Mouse (Mus musculus): ENCODE measurements around the gene Ntan1. TPM values are rescaled to one million over a fixed set of nuclear protein-coding genes. Genes with fewer than 3 reads are reported as not detected.

Gene Ntan1
- 8.8 and 14.0 TPM in 2 replicates for polyA plus RNA-seq (2012)

GRCm38 (mm10) chr16:13818560-13819393 lies at the start of gene Ntan1:
TSS of gene Ntan1 (plus strand) at chr16:13818845.
- TF ChIP-seq GATA1 (IDR thresholded peaks at IDR 0.05; ENCODE audit: low read length) = no peak

- no peak for TF ChIP-seq GATA1 (IDR thresholded peaks at IDR 0.05; ENCODE audit: low read length)
Observed at GRCm38 (mm10) chr16:13780353-13781036, 38.1 kb upstream of the Ntan1 start, which contains the start of gene Rrn3. TSS of gene Rrn3 (plus strand) at chr16:13780708.

DNA sequence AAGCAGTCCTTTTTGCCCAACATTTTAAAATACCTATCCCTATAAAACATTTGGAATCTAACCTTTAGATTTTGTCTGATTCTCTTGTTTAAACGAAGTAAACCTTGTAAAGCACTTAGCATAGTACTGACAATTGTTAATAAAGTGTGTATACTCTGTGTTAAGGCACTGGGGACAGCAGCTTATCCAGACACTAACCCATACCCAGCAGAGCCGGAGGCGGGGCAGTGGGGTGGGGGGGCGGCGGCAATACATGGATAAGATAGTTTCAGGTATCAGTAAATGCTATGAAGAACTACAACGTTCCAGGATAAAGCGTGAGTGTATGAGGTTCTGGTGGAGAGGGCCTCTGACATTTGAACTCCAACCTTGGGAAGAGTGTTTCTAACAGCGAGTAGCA lies 37.4 kb upstream of the Ntan1 start:
- no peak for TF ChIP-seq GATA1 (IDR thresholded peaks at IDR 0.05; ENCODE audit: low read length)

DNA sequence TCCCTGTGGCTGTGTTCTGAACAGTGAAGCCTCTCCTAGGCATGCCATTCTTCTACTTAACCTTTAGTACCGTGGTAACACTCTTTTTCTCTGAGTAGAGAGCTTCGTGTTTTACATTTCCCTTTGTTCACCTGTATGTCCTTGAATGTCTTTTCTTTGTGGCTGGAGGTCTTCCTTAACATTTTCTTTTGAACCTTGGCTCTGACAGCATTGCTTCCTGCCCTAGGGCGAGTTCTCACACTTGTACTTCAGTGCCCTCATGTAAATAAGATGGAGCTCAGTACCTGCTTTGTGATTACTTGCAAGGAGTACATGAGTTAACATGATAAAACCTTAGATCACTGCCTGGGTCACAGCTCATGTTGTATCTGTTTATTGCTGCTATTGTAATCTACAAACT lies 32.7 kb upstream of the Ntan1 start:
- no peak for TF ChIP-seq GATA1 (IDR thresholded peaks at IDR 0.05; ENCODE audit: low read length)

GRCm38 (mm10) chr16:13796746-13797175 lies 21.9 kb upstream of the Ntan1 start:
- TF ChIP-seq GATA1 (IDR thresholded peaks at IDR 0.05; ENCODE audit: low read length) = no peak

GRCm38 (mm10) chr16:13801231-13801630 lies 17.4 kb upstream of the Ntan1 start:
- no peak for TF ChIP-seq GATA1 (IDR thresholded peaks at IDR 0.05; ENCODE audit: low read length)

DNA sequence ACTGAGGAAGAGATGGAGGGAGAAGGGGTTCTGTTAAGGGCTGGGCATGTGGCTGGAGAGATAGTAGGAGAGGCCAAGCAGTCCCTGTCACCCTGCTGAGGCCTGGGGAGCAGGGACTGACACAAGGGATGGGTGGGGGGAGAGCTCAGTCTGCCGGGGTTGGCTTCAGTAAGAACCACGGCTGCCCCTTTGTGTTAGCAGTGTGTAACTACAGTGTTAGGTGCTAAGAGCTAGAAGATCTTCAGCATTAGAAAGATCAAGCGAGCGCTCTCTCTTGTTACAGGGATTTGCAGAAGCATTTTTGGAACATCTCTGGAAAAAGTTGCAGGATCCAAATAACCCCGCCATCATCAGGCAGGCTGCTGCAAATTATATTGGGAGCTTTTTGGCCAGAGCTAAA lies 14.0 kb upstream of the Ntan1 start:
- TF ChIP-seq GATA1 (IDR thresholded peaks at IDR 0.05; ENCODE audit: low read length) = no peak

GRCm38 (mm10) chr16:13807616-13808015 lies 11.0 kb upstream of the Ntan1 start:
- TF ChIP-seq GATA1 (IDR thresholded peaks at IDR 0.05; ENCODE audit: low read length) = no peak

- TF ChIP-seq GATA1 (IDR thresholded peaks at IDR 0.05; ENCODE audit: low read length) = no peak
Observed at GRCm38 (mm10) chr16:13808410-13808809, 10.2 kb upstream of the Ntan1 start.

GRCm38 (mm10) chr16:13812152-13812551 lies 6.5 kb upstream of the Ntan1 start:
- TF ChIP-seq GATA1 (IDR thresholded peaks at IDR 0.05; ENCODE audit: low read length) = no peak

- no peak for TF ChIP-seq GATA1 (IDR thresholded peaks at IDR 0.05; ENCODE audit: low read length)
Observed at GRCm38 (mm10) chr16:13813200-13813599, 5.4 kb upstream of the Ntan1 start.

- no peak for TF ChIP-seq GATA1 (IDR thresholded peaks at IDR 0.05; ENCODE audit: low read length)
Observed at GRCm38 (mm10) chr16:13819394-13819743, 724 bp downstream of the Ntan1 start.

DNA sequence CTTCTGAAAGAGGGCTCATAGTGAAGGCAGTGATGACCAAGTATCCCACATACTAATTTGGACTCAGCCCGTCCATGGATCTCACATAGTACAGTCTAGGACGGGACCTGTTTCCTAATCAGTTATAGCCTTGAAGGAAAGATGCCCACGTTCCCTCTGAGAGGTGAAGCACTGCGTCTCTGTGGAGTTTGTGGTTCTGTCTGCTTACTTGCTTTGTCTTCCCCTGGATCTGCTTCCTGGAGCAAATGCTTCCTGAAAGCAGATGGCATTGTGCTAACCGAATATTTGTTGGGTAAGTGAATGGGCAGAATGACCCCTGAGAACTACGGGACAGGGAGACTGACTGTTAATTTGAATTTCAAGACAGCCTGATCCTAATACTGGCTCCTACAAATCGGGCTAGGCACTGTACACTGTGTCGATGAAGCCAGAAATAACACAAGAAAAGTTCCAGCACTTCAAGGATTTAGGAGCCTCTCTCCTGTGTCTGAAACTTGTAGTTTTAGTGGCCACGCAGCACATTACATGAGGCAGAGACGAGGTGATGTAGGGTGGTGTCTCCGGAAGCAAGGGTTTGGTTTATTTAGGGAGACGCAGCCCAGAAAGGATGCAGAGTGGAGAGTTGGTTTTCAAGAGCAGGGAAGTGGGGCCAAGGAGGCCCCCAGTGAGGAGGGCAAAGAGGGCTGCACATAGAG lies 1.3 kb downstream of the Ntan1 start:
- no peak for TF ChIP-seq GATA1 (IDR thresholded peaks at IDR 0.05; ENCODE audit: low read length)

DNA sequence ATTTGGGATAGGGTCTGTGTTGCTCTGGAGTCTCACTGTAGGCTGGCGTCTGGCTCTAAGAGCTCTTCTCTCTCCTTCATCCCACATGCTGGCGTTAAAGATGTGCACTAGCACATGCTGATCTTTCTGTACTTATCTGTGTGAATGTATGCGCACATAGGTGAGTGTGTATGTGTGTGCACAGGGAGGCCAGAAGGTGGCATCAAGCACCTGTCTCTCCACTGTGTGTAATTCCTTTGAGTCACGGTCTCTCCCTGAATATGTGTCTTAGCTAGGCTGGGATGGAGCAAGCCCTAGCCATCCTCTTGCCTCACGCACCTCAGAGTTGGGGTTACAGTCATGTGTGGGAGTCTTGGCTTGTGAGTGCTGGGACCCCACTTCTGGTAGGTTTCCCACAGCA lies 2.1 kb downstream of the Ntan1 start:
- TF ChIP-seq GATA1 (IDR thresholded peaks at IDR 0.05; ENCODE audit: low read length) = no peak

DNA sequence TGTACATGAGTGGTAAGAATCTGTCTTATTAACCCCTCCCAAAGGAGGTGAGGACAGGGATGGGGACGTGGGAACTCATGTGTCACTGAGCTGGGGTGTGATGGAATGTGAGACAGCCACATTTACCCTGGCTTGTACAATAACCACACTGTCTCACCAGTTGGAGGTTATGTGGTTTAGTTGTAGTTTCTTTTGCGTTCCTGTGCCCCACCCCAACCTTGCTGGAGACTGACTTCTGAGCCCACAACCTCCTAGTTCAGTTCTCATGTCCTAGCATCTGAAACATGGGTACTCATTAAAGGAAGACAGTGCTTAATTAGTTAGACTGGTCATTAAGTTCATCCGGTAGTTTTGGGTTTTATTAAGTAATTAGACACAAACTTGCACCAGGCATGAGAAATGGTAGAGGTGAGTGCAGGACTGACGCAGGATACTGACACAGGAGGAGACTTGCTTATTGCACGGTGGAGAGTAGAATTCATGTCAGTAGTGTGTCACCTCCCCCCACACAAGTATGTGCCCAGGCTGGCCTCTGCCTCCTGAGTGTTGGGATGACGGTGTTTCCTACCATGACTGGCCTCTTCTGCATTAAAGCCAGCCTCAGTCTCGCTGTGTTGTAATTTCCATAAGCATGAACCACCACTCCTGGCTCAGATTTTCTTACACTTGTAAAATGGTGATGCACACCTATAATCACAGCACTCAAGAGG lies 7.3 kb downstream of the Ntan1 start:
- TF ChIP-seq GATA1 (IDR thresholded peaks at IDR 0.05; ENCODE audit: low read length) = no peak

GRCm38 (mm10) chr16:13826511-13826910 lies 7.9 kb downstream of the Ntan1 start:
- TF ChIP-seq GATA1 (IDR thresholded peaks at IDR 0.05; ENCODE audit: low read length) = no peak
